Mouse (Mus musculus): Measurements from ENCODE around the gene Arhgef26. TPM values are rescaled to one million over a fixed set of nuclear protein-coding genes. Genes with fewer than 3 reads are reported as not detected.

Arhgef26 gene
- polyA plus RNA-seq, 1 experiment from 2014 or later = 9.2 TPM

- no peak for ATAC-seq (replicated peaks; ENCODE audit: low FRiP score)
Measured at GRCm38 (mm10) chr3:62446271-62446670, 108.1 kb downstream of the Arhgef26 start.

GRCm38 (mm10) chr3:62447151-62447550 is 109.0 kb downstream of the Arhgef26 start:
- ATAC-seq (replicated peaks; ENCODE audit: low FRiP score) = no peak

More at GRCm38 (mm10) chr3:62446271-62446670, 108.1 kb downstream of the Arhgef26 start:
- no peaks in the 10 kb centered on the region for H3K4me1 ChIP-seq (replicated peaks; ENCODE audit: control insufficient read depth, insufficient read depth, low read length)
- no peaks in the 10 kb centered on the region for H3K9me3 ChIP-seq (ENCODE audit: control insufficient read depth, low read length)
- no peak overlapping the region for H3K4me2 ChIP-seq (ENCODE audit: low read depth, low read length, severe bottlenecking)
- H3K27me3 ChIP-seq (ENCODE audit: control insufficient read depth, insufficient read depth, low read length) = no peaks in the 10 kb centered on the region
- DNase-seq (ENCODE audit: low spot score) = no peak
- 92% methylated on average over 7 of the region's 7 CpGs for WGBS
- H3K9ac ChIP-seq (ENCODE audit: low read length) = no peak overlapping the region
- H3K4me3 ChIP-seq (ENCODE audit: low read depth, low read length) = no peak overlapping the region
- no peak overlapping the region for H3K27ac ChIP-seq (ENCODE audit: low read depth, low read length)
- no peaks in the 10 kb centered on the region for H3K36me3 ChIP-seq (ENCODE audit: control insufficient read depth, insufficient read depth, low read length)

GRCm38 (mm10) chr3:62449871-62450496 is 111.8 kb downstream of the Arhgef26 start:
- 92% methylated on average over 4 of the region's 4 CpGs for WGBS
- H3K9me3 ChIP-seq (ENCODE audit: control insufficient read depth, low read length) = no peaks in the 10 kb centered on the region
- no peak for DNase-seq (ENCODE audit: low spot score)
- peaks cover 6% of the 10 kb centered on the region; the same call in 1 of the 2 replicates for H3K4me1 ChIP-seq (replicated peaks; ENCODE audit: control insufficient read depth, insufficient read depth, low read length)
- H3K27me3 ChIP-seq (ENCODE audit: control insufficient read depth, insufficient read depth, low read length) = no peaks in the 10 kb centered on the region
- H3K4me2 ChIP-seq (ENCODE audit: low read depth, low read length, severe bottlenecking) = no peak overlapping the region
- no peak for ATAC-seq (replicated peaks; ENCODE audit: low FRiP score)
- no peaks in the 10 kb centered on the region for H3K36me3 ChIP-seq (ENCODE audit: control insufficient read depth, insufficient read depth, low read length)
- H3K27ac ChIP-seq (ENCODE audit: low read depth, low read length) = no peak overlapping the region
- no peak overlapping the region for H3K9ac ChIP-seq (ENCODE audit: low read length)
- no peak overlapping the region for H3K4me3 ChIP-seq (ENCODE audit: low read depth, low read length)

More at GRCm38 (mm10) chr3:62447151-62447550, 109.0 kb downstream of the Arhgef26 start:
- Histone ChIP-seq H3K4me1 (replicated peaks; ENCODE audit: control insufficient read depth, insufficient read depth, low read length) (no peaks in the 10 kb centered on the region), H3K4me3 (ENCODE audit: low read depth, low read length) (no peak overlapping the region), H3K27me3 (ENCODE audit: control insufficient read depth, insufficient read depth, low read length) (no peaks in the 10 kb centered on the region), H3K9ac (ENCODE audit: low read length) (no peak overlapping the region), H3K27ac (ENCODE audit: low read depth, low read length) (no peak overlapping the region), H3K4me2 (ENCODE audit: low read depth, low read length, severe bottlenecking) (no peak overlapping the region), H3K36me3 (ENCODE audit: control insufficient read depth, insufficient read depth, low read length) (no peaks in the 10 kb centered on the region), H3K9me3 (ENCODE audit: control insufficient read depth, low read length) (no peaks in the 10 kb centered on the region)
- no peak for DNase-seq (ENCODE audit: low spot score)
- 79% methylated on average over 8 of the region's 8 CpGs for WGBS

GRCm38 (mm10) chr3:62452961-62453360 is 114.8 kb downstream of the Arhgef26 start:
- DNase-seq (ENCODE audit: low spot score) = no peak

GRCm38 (mm10) chr3:62454096-62454495 is 116.0 kb downstream of the Arhgef26 start:
- WGBS = 17% methylated on average over 3 of the region's 3 CpGs
- DNase-seq (ENCODE audit: low spot score) = peak; percentile 64

More at GRCm38 (mm10) chr3:62452961-62453360, 114.8 kb downstream of the Arhgef26 start:
- no peak overlapping the region for H3K9ac ChIP-seq (ENCODE audit: low read length)
- peaks cover 10% of the 10 kb centered on the region; the same call in 1 of the 2 replicates for H3K4me1 ChIP-seq (replicated peaks; ENCODE audit: control insufficient read depth, insufficient read depth, low read length)
- 29% methylated on average over 4 of the region's 4 CpGs for WGBS
- H3K27ac ChIP-seq (ENCODE audit: low read depth, low read length) = no peak overlapping the region
- H3K4me2 ChIP-seq (ENCODE audit: low read depth, low read length, severe bottlenecking) = no peak overlapping the region
- ATAC-seq (replicated peaks; ENCODE audit: low FRiP score) = no peak
- no peaks in the 10 kb centered on the region for H3K36me3 ChIP-seq (ENCODE audit: control insufficient read depth, insufficient read depth, low read length)
- H3K4me3 ChIP-seq (ENCODE audit: low read depth, low read length) = no peak overlapping the region
- no peaks in the 10 kb centered on the region for H3K9me3 ChIP-seq (ENCODE audit: control insufficient read depth, low read length)
- no peaks in the 10 kb centered on the region for H3K27me3 ChIP-seq (ENCODE audit: control insufficient read depth, insufficient read depth, low read length)

GRCm38 (mm10) chr3:62455854-62456253 is 117.7 kb downstream of the Arhgef26 start:
- WGBS = 24% methylated on average over 1 of the region's 1 CpGs
- peak; percentile 21 for ATAC-seq (replicated peaks; ENCODE audit: low FRiP score)
- no peak for DNase-seq (ENCODE audit: low spot score)
- H3K4me1 ChIP-seq (replicated peaks; ENCODE audit: control insufficient read depth, insufficient read depth, low read length) = peaks cover 10% of the 10 kb centered on the region; the same call in 1 of the 2 replicates
- H3K27me3 ChIP-seq (ENCODE audit: control insufficient read depth, insufficient read depth, low read length) = no peaks in the 10 kb centered on the region
- H3K9ac ChIP-seq (ENCODE audit: low read length) = no peak overlapping the region
- no peak overlapping the region for H3K27ac ChIP-seq (ENCODE audit: low read depth, low read length)
- no peaks in the 10 kb centered on the region for H3K36me3 ChIP-seq (ENCODE audit: control insufficient read depth, insufficient read depth, low read length)
- no peaks in the 10 kb centered on the region for H3K9me3 ChIP-seq (ENCODE audit: control insufficient read depth, low read length)
- no peak overlapping the region for H3K4me3 ChIP-seq (ENCODE audit: low read depth, low read length)
- no peak overlapping the region for H3K4me2 ChIP-seq (ENCODE audit: low read depth, low read length, severe bottlenecking)

More at GRCm38 (mm10) chr3:62454096-62454495, 116.0 kb downstream of the Arhgef26 start:
- peak; percentile 61 for ATAC-seq (replicated peaks; ENCODE audit: low FRiP score)
- H3K27ac ChIP-seq (ENCODE audit: low read depth, low read length) = 0 out of 2 replicates have a peak overlapping the region, but pooled peaks have one; percentile 31
- no peak overlapping the region for H3K9ac ChIP-seq (ENCODE audit: low read length)
- H3K27me3 ChIP-seq (ENCODE audit: control insufficient read depth, insufficient read depth, low read length) = no peaks in the 10 kb centered on the region
- no peaks in the 10 kb centered on the region for H3K36me3 ChIP-seq (ENCODE audit: control insufficient read depth, insufficient read depth, low read length)
- peaks cover 10% of the 10 kb centered on the region; the same call in 1 of the 2 replicates for H3K4me1 ChIP-seq (replicated peaks; ENCODE audit: control insufficient read depth, insufficient read depth, low read length)
- H3K9me3 ChIP-seq (ENCODE audit: control insufficient read depth, low read length) = no peaks in the 10 kb centered on the region
- H3K4me3 ChIP-seq (ENCODE audit: low read depth, low read length) = no peak overlapping the region
- H3K4me2 ChIP-seq (ENCODE audit: low read depth, low read length, severe bottlenecking) = no peak overlapping the region

- Histone ChIP-seq H3K27me3 (ENCODE audit: control insufficient read depth, insufficient read depth, low read length) (no peaks in the 10 kb centered on the region), H3K36me3 (ENCODE audit: control insufficient read depth, insufficient read depth, low read length) (peaks cover 2% of the 10 kb centered on the region; the same call in 1 of the 2 replicates), H3K4me3 (ENCODE audit: low read depth, low read length) (no peak overlapping the region), H3K4me2 (ENCODE audit: low read depth, low read length, severe bottlenecking) (no peak overlapping the region), H3K9ac (ENCODE audit: low read length) (no peak overlapping the region), H3K4me1 (replicated peaks; ENCODE audit: control insufficient read depth, insufficient read depth, low read length) (peaks cover 10% of the 10 kb centered on the region; the same call in 1 of the 2 replicates), H3K27ac (ENCODE audit: low read depth, low read length) (no peak overlapping the region), H3K9me3 (ENCODE audit: control insufficient read depth, low read length) (no peaks in the 10 kb centered on the region)
- WGBS = 47% methylated on average over 6 of the region's 6 CpGs
- ATAC-seq (replicated peaks; ENCODE audit: low FRiP score) (peak; percentile 48), DNase-seq (ENCODE audit: low spot score) (peak; percentile 79)
Measured at GRCm38 (mm10) chr3:62458284-62459013, 120.3 kb downstream of the Arhgef26 start.

GRCm38 (mm10) chr3:62459483-62459882 is 121.3 kb downstream of the Arhgef26 start:
- H3K9me3 ChIP-seq (ENCODE audit: control insufficient read depth, low read length) = no peaks in the 10 kb centered on the region
- H3K4me3 ChIP-seq (ENCODE audit: low read depth, low read length) = no peak overlapping the region
- peaks cover 2% of the 10 kb centered on the region; the same call in 1 of the 2 replicates for H3K36me3 ChIP-seq (ENCODE audit: control insufficient read depth, insufficient read depth, low read length)
- 79% methylated on average over 6 of the region's 6 CpGs for WGBS
- DNase-seq (ENCODE audit: low spot score) = no peak
- no peak for ATAC-seq (replicated peaks; ENCODE audit: low FRiP score)
- H3K4me2 ChIP-seq (ENCODE audit: low read depth, low read length, severe bottlenecking) = no peak overlapping the region
- H3K27ac ChIP-seq (ENCODE audit: low read depth, low read length) = no peak overlapping the region
- H3K27me3 ChIP-seq (ENCODE audit: control insufficient read depth, insufficient read depth, low read length) = no peaks in the 10 kb centered on the region
- H3K9ac ChIP-seq (ENCODE audit: low read length) = no peak overlapping the region
- H3K4me1 ChIP-seq (replicated peaks; ENCODE audit: control insufficient read depth, insufficient read depth, low read length) = peaks cover 3% of the 10 kb centered on the region; the same call in 1 of the 2 replicates
